Mouse (Mus musculus): ENCODE measurements around the gene Cwh43. TPM values are rescaled to one million over a fixed set of nuclear protein-coding genes. Genes with fewer than 3 reads are reported as not detected.

Cwh43 gene
- polyA plus RNA-seq, 1 experiment from 2014 or later = 0.09 TPM

DNA sequence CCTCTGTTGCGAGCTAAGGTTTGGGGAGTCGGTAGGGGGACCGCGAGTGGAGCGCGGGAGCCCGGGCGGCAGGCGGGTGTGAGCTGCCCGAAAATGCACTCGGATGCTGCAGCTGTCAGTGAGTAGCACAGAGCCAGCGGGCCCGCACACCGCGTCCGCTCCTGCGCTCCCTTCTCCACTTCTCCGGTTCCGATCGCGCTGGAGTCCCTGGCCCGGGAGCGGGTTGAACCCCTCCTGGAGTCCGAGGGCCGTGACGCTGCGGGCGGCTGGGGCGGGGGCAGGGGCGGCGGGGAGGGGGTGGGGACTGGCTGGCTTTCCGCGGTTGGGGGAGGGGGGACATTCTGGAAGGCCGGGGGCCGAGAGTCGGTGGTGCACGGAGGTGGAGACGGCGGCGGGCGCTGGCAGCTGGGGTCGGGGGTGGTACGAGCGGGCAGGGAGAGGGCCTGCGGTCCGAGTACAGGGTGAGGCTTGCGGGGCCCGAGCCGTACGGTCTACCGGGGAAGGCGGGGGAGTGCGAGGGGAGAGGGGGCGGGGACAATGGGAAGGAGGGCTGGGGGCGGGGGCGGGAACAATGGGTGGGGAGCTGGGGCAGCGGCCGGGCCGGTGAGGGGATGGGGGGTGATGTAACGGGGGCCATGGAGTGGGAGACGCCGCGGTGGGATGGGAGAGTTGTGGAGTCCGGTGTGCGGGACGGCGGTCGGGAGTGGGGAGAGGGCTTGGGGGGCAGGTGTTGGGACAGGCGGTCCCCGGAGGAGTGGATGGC, 85.4 kb downstream of the Cwh43 start:
- under 1% methylated on average over 58 of the region's 70 CpGs for WGBS
- H3K4me1 ChIP-seq = peaks cover 17% of the 10 kb centered on the region
- peak; percentile 43 for ATAC-seq
- H3K27me3 ChIP-seq = no peaks in the 10 kb centered on the region
- peak overlapping the region; percentile 75 for H3K4me2 ChIP-seq
- H3K9me3 ChIP-seq (replicated peaks) = no peaks in the 10 kb centered on the region
- H3K4me3 ChIP-seq = peak overlapping the region; percentile 73
- H3K27ac ChIP-seq = peak overlapping the region; percentile 97
- H3K9ac ChIP-seq = peak overlapping the region; percentile 82
- H3K36me3 ChIP-seq (ENCODE audit: poor library complexity, severe bottlenecking) = no peaks in the 10 kb centered on the region

DNA sequence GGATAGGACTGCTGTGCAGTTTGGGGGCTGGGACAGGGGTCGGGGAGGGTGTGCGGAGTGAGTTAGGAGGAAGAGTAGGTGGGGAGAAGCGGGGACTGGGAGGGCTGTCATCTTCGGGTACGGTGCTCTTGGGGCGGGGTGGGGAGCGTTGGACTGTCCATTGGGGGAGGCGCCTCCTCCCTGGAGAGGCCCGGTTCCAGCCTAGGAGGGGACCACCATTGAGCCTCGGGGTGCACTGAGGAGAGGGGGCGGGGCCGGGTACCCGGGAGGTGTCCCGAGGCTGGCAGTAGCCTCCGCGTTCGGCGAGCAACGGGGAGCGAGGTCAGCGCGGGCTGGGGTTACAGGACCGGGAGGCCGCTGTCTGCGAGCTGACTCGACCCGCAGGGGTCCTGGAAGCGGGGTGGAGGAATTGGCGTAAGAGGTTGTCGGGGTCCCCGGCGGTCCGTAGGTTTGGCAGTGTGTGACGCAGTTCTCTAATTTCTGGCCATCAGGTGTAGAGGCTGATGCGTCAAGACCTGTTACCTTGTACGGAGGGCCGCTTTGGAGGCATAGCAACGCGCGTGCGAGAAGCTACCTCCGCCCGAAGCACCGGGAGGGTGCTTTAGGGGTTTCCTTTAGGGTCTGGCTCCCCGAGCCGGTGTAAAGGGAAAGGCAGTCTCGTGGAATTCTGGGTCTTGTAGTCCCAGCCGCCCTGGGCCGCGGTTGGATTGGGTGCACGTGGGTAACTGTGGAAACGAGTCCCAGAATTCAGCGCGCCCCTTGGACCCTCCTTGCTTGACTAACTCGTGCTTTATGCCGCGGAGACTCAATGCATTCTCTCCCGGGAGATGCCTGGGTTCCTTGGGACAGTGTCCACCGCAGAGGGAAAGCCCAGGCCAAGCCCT, 86.2 kb downstream of the Cwh43 start:
- Histone ChIP-seq H3K4me3 (peak overlapping the region; percentile 73), H3K9ac (peak overlapping the region; percentile 82), H3K9me3 (replicated peaks) (no peaks in the 10 kb centered on the region), H3K27me3 (no peaks in the 10 kb centered on the region), H3K27ac (peak overlapping the region; percentile 97), H3K4me2 (peak overlapping the region; percentile 75), H3K36me3 (ENCODE audit: poor library complexity, severe bottlenecking) (no peaks in the 10 kb centered on the region), H3K4me1 (peaks cover 17% of the 10 kb centered on the region)
- under 1% methylated on average over 49 of the region's 59 CpGs for WGBS
- ATAC-seq = peak; percentile 84

DNA sequence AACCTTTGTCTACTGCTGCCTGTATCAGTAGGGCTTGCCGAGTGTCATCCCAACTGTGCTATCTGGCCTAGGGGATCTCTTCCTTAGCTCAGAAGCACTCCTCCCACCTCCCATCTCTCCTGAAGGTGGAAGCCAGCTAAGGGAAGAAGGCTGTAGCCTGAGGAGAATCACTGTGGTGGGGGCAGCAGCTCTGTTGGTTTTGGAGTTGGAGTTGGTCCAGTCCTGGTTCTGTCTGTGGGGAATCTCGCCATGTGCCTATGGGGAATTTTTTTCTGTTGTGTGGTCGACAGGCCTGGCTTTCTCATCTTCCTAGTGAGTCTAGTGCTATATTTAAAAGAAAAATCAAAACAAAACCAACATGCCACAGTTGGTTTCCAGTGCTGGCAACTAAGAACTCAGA, 91.5 kb downstream of the Cwh43 start:
- ATAC-seq = no peak
- H3K4me1 ChIP-seq = peaks cover 30% of the 10 kb centered on the region
- WGBS = 83% methylated on average over 3 of the region's 3 CpGs

DNA sequence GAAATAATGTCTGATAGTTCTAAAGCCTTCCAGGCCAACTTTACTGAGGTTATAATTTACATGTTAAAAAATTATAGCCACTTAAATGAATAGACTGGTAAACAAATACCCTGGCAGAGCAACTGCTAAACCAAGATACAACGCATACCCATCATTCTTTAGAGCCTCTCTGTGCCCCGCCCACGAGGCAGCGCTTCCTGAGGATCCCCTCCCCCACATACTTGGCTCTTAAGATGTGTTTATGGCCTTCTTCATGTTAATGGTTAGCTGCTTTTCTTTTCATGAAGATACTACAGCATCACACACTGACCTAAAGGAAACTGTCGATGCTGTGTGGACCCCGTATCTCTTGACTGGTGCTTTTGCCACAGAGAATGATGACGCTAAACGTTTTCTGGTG, 92.7 kb downstream of the Cwh43 start:
- Histone ChIP-seq H3K9me3 (replicated peaks) (no peaks in the 10 kb centered on the region), H3K9ac (no peak overlapping the region), H3K27me3 (no peaks in the 10 kb centered on the region), H3K4me3 (no peak overlapping the region), H3K36me3 (ENCODE audit: poor library complexity, severe bottlenecking) (no peaks in the 10 kb centered on the region), H3K27ac (no peak overlapping the region), H3K4me2 (no peak overlapping the region), H3K4me1 (peaks cover 24% of the 10 kb centered on the region)
- ATAC-seq = no peak
- WGBS = 90% methylated on average over 8 of the region's 8 CpGs

More for the DNA sequence above, 91.5 kb downstream of the Cwh43 start:
- no peak overlapping the region for H3K4me3 ChIP-seq
- H3K4me2 ChIP-seq = no peak overlapping the region
- no peak overlapping the region for H3K9ac ChIP-seq
- no peak overlapping the region for H3K27ac ChIP-seq
- H3K36me3 ChIP-seq (ENCODE audit: poor library complexity, severe bottlenecking) = no peaks in the 10 kb centered on the region
- H3K9me3 ChIP-seq (replicated peaks) = no peaks in the 10 kb centered on the region
- no peaks in the 10 kb centered on the region for H3K27me3 ChIP-seq

DNA sequence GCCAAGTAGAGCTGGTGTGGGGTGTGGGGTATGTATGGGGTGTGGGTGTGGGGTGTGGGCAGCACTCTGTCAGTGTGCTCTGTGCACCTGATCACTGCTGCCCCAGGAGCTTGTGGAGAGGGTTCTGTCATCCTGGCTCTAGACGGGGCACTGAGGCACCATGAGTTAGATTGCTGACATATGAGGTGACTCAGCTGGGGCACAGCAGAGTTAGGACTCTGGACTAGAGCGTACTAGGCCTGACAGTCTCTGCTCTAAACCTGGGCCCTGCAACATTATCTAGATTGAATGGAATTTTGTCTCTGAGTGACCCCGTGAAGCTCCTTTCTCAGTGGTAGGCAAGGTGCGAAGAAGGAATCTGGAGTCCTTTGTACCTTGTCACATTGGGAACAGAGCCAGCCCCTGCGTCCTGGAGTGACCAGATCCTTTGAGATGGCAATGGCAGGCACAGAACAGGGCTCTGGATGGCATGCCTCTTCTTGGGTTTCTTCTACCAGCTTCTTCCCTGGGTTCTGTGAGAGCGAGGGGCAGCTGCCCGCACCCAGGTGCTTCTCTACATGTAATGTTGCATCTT, 95.1 kb downstream of the Cwh43 start:
- Histone ChIP-seq H3K9me3 (replicated peaks) (no peaks in the 10 kb centered on the region), H3K36me3 (ENCODE audit: poor library complexity, severe bottlenecking) (no peaks in the 10 kb centered on the region), H3K27me3 (no peaks in the 10 kb centered on the region), H3K9ac (no peak overlapping the region), H3K4me3 (no peak overlapping the region), H3K27ac (no peak overlapping the region), H3K4me2 (no peak overlapping the region), H3K4me1 (peaks cover 29% of the 10 kb centered on the region)
- ATAC-seq = no peak
- 92% methylated on average over 7 of the region's 7 CpGs for WGBS

DNA sequence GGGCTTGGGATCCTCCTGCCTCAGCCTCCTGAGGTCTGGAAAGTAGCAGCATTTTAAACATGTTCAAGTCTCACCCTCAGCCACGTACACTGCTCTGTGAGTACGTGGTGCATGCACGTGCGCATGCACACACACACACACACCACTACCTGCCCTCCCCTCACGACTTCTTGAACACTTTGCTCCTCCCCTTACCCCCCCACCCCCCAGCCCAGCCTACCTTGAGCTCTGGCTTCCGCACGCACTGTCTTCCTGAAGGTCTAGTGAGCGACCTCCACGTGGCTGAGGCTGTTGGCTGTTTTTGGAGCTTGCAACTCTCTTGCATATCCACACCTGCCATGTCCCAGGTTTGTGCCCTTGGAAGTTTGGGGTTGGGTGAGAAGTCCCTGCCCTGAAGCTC, 96.5 kb downstream of the Cwh43 start:
- no peaks in the 10 kb centered on the region for H3K27me3 ChIP-seq
- H3K9ac ChIP-seq = no peak overlapping the region
- H3K4me1 ChIP-seq = peaks cover 33% of the 10 kb centered on the region
- no peaks in the 10 kb centered on the region for H3K36me3 ChIP-seq (ENCODE audit: poor library complexity, severe bottlenecking)
- no peak overlapping the region for H3K4me2 ChIP-seq
- no peak overlapping the region for H3K27ac ChIP-seq
- 92% methylated on average over 9 of the region's 9 CpGs for WGBS
- no peak for ATAC-seq
- no peak overlapping the region for H3K4me3 ChIP-seq
- no peaks in the 10 kb centered on the region for H3K9me3 ChIP-seq (replicated peaks)

Other genes with a start within 250 kb of the Cwh43 start
- 46.1 and 46.7 TPM in 2 replicates for gene Fryl, start 149.5 kb upstream of the Cwh43 start, polyA plus RNA-seq (2015; fragmentation: Nextera tagmentation; extraction: Ambion mirVana)
- 212 and 221 TPM in 2 replicates for gene Ociad1, start 113.3 kb upstream of the Cwh43 start, polyA plus RNA-seq (2015; fragmentation: Nextera tagmentation; extraction: Ambion mirVana)
- 13.5 and 16.7 TPM in 2 replicates for gene Ociad2, start 65.0 kb upstream of the Cwh43 start, polyA plus RNA-seq (2015; fragmentation: Nextera tagmentation; extraction: Ambion mirVana)
- 42.8 and 47.8 TPM in 2 replicates for gene Dcun1d4, start 74.9 kb downstream of the Cwh43 start, polyA plus RNA-seq (2015; fragmentation: Nextera tagmentation; extraction: Ambion mirVana)
- gene Lrrc66, start 226.5 kb downstream of the Cwh43 start, polyA plus RNA-seq (2015; fragmentation: Nextera tagmentation; extraction: Ambion mirVana) = not detected in 2 replicates
- gene Sgcb, start 241.7 kb downstream of the Cwh43 start, polyA plus RNA-seq (2015; fragmentation: Nextera tagmentation; extraction: Ambion mirVana) = 20.5 and 22.3 TPM in 2 replicates
- 0.34 and 0.71 TPM in 2 replicates for gene Spata18, start 245.3 kb downstream of the Cwh43 start, polyA plus RNA-seq (2015; fragmentation: Nextera tagmentation; extraction: Ambion mirVana)

Measured in forebrain, embryonic 13.5 days (tissue).